Mouse (Mus musculus) myocyte (in vitro differentiated cells): ENCODE measurements around the gene Hnrnpa3. TPM values are rescaled to one million over a fixed set of nuclear protein-coding genes. Genes with fewer than 3 reads are reported as not detected.
"Not testable (repeated sequence)": the region's sequence is repeated elsewhere in the genome, so short reads cannot be mapped to it uniquely, and the experiment has no call there.

Experiments
- H3K27me3 ChIP-seq: one replicate; pipeline ENCODE4 v1.6.1; 2011; ENCODE audit not compliant: control insufficient read depth, insufficient read depth, insufficient read length
- H3K36me3 ChIP-seq: one replicate; pipeline ENCODE4 v1.6.1; 2011; ENCODE audit not compliant: control insufficient read depth, insufficient read depth
- H3K4me2 ChIP-seq: one replicate; pipeline ENCODE4 v1.6.1; 2011; ENCODE audit warnings: low read depth, control low read depth
- H3K4me3 ChIP-seq: one replicate; pipeline ENCODE4 v1.5.1; 2011; ENCODE audit warnings: mild to moderate bottlenecking, control low read depth, moderate library complexity
- H3K79me2 ChIP-seq: one replicate; pipeline ENCODE4 v1.6.1; 2011; ENCODE audit not compliant: control insufficient read depth, insufficient read depth
- H3ac ChIP-seq: one replicate; pipeline ENCODE4 v1.6.1; 2011; ENCODE audit not compliant: control insufficient read depth, insufficient read length
- CEBPB ChIP-seq: IDR thresholded peaks from 2 replicates; pipeline ENCODE4 v1.6.1; 2011; ENCODE audit warnings: mild to moderate bottlenecking, moderate library complexity; ENCODE audit not compliant: poor library complexity, insufficient read depth, severe bottlenecking
- E2F4 ChIP-seq: IDR thresholded peaks from one replicate; pipeline ENCODE4 v1.6.1; 2011; ENCODE audit warnings: mild to moderate bottlenecking, control low read depth, moderate library complexity; ENCODE audit not compliant: insufficient read depth
- MAX ChIP-seq: IDR thresholded peaks from one replicate; pipeline ENCODE4 v1.6.1; 2011; ENCODE audit warnings: low read depth, mild to moderate bottlenecking, control low read depth
- MYOD1 ChIP-seq, 3 experiments: IDR thresholded peaks; one replicate each; pipeline ENCODE4 v1.6.1; 2011; ENCODE audit warnings: control low read depth in 2 of 3, low read depth in 2 of 3, mild to moderate bottlenecking in 2 of 3, moderate library complexity in 1 of 3; ENCODE audit not compliant: insufficient read length in 2 of 3, control insufficient read depth in 1 of 3
- MYOG ChIP-seq, 3 experiments: IDR thresholded peaks; one replicate each; pipeline ENCODE4 v1.6.1; 2011; ENCODE audit warnings: control low read depth in 2 of 3, low read depth in 2 of 3, mild to moderate bottlenecking in 2 of 3; ENCODE audit not compliant: insufficient read length in 2 of 3, control insufficient read depth in 1 of 3, insufficient read depth in 1 of 3
- POLR2A ChIP-seq: IDR thresholded peaks from one replicate; pipeline ENCODE4 v1.6.1; 2011; ENCODE audit warnings: low read depth, mild to moderate bottlenecking, control low read depth, moderate library complexity; ENCODE audit not compliant: insufficient read length
- POLR2AphosphoS2 ChIP-seq: IDR thresholded peaks from one replicate; pipeline ENCODE4 v1.6.1; 2011; ENCODE audit warnings: low read depth, control low read depth; ENCODE audit not compliant: insufficient read length
- REST ChIP-seq: IDR thresholded peaks from one replicate; pipeline ENCODE4 v1.6.1; 2011; ENCODE audit warnings: mild to moderate bottlenecking, control low read depth, moderate library complexity; ENCODE audit not compliant: insufficient read depth, insufficient read length
- SRF ChIP-seq: IDR thresholded peaks from one replicate; pipeline ENCODE4 v1.6.1; 2011; ENCODE audit warnings: low read depth; ENCODE audit not compliant: control insufficient read depth, insufficient read length
- TCF12 ChIP-seq: IDR thresholded peaks from one replicate; pipeline ENCODE4 v1.6.1; 2011; ENCODE audit warnings: mild to moderate bottlenecking, control low read depth; ENCODE audit not compliant: poor library complexity, insufficient read depth, severe bottlenecking
- TCF3 ChIP-seq: IDR thresholded peaks from one replicate; pipeline ENCODE4 v1.6.1; 2011; ENCODE audit warnings: low read depth, control low read depth; ENCODE audit not compliant: insufficient read length
- USF1 ChIP-seq: IDR thresholded peaks from one replicate; pipeline ENCODE4 v1.6.1; 2011; ENCODE audit warnings: low read depth, mild to moderate bottlenecking, control low read depth, moderate library complexity
- polyA plus RNA-seq: library from polyadenylated mRNA; unstranded; fragments of >200 nt; fragmentation: generic; extraction: Trizol; gene quantifications from one replicate; pipeline ENCODE4 v1.2.1, GENCODE M21; 2012; ENCODE audit warnings: missing spikeins

Gene Hnrnpa3
- polyA plus RNA-seq, 1 experiment = 193 TPM

DNA sequence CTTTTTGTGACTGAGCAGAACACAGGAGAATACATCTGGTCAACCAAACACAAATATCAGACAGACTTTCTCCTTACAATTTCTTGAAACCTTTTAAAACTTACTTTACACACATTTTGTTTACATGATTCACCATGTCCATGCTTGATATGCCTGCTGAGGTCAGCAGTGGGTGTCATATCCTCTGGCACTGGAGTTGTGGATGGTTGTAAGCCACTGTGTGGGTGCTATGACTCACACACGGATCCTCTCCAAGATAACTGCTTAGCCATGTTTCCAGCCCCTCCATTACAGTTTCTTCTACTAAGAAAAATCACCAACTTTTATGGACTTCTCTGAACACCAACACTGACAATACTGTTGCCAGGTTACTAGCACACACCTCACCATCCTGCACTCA is 29.8 kb downstream of the Hnrnpa3 start:
- Histone ChIP-seq H3K27me3 (no peaks in the 10 kb centered on the region), H3K4me2 (peak overlapping the region; percentile 52), H3ac (no peak overlapping the region), H3K36me3 (peaks cover 17% of the 10 kb centered on the region), H3K4me3 (no peak overlapping the region), H3K79me2 (peaks cover 92% of the 10 kb centered on the region)
- TF ChIP-seq REST (no peak), POLR2AphosphoS2 (peak; percentile 21), MAX (peak; percentile 14), CEBPB (0 out of 2 replicates have a peak, but pooled peaks have one; percentile 2)

DNA sequence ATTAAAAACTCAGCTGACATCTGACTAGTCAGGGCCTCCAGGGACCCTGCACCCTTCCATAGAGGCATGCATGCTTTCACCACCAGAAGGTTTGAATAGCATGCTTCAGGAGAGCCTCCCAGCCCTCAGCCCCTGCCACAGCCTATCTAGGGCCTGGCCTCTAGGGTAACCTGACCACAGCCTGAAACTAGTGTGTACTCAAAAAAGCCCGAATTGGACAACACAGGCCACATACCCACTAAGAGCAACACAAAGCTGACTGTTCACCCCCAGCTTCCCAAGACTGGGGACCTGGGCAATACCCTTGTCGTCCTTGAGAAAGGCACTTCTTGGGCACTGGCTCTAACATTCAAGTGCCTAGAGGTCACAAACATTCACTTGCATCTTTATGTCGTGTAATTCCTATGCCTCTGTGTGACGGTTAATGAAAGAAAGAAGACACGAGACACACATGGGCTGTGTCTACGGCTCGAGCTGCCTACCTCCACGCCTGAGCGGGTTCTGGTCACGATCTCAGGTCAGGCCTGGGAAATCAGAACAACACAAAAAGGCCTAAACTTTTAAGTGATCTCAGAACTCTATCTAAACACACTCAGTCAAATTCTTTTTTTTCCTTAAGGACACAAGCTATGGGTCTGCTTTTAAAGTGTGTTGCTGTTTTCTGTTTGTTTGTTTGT is 30.6 kb downstream of the Hnrnpa3 start:
- H3K4me3 ChIP-seq = no peak overlapping the region
- no peaks in the 10 kb centered on the region for H3K27me3 ChIP-seq
- peaks cover 17% of the 10 kb centered on the region for H3K36me3 ChIP-seq
- peak overlapping the region; percentile 52 for H3K4me2 ChIP-seq
- peaks cover 92% of the 10 kb centered on the region for H3K79me2 ChIP-seq
- TF ChIP-seq MAX = no peak
- no peak for TF ChIP-seq USF1
- no peak for TF ChIP-seq REST
- no peak for TF ChIP-seq TCF12
- TF ChIP-seq CEBPB = no peak
- TF ChIP-seq MYOD1 (IDR thresholded peaks at IDR 0.05; ENCODE audit: control insufficient read depth in 1 of 3, insufficient read length in 2 of 3, low read depth in 2 of 3) = no peak
- TF ChIP-seq TCF3 = no peak
- no peak for TF ChIP-seq POLR2A
- no peak for TF ChIP-seq E2F4
- TF ChIP-seq POLR2AphosphoS2 = no peak
- no peak for TF ChIP-seq SRF
- TF ChIP-seq MYOG (IDR thresholded peaks at IDR 0.05; ENCODE audit: control insufficient read depth in 1 of 3, insufficient read depth in 1 of 3, insufficient read length in 2 of 3, low read depth in 2 of 3) = no peak
- H3ac ChIP-seq = no peak overlapping the region

DNA sequence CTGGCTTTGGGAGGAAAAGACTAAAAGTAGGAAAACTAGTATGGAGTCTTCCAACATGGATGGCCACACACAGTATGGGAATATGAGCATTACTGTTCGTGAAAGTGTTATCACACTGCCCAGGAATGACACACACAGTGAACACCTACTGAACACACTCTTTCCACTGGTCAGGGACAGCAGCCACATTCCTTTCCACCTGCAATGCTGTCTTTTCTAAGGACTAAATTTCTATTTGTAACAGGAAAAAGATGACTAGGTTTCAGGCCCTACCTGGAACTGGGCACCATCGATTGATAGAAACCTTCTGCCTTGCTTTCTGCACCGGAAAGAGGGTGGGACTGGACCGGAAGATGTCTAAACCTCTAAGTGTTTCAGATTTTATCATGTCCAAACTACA is 31.6 kb downstream of the Hnrnpa3 start:
- Histone ChIP-seq H3K27me3 (no peaks in the 10 kb centered on the region), H3K4me3 (no peak overlapping the region), H3ac (no peak overlapping the region), H3K79me2 (peaks cover 98% of the 10 kb centered on the region), H3K4me2 (no peak overlapping the region), H3K36me3 (peaks cover 19% of the 10 kb centered on the region)
- TF ChIP-seq POLR2AphosphoS2 (no peak), CEBPB (no peak), TCF12 (no peak), MAX (no peak)

DNA sequence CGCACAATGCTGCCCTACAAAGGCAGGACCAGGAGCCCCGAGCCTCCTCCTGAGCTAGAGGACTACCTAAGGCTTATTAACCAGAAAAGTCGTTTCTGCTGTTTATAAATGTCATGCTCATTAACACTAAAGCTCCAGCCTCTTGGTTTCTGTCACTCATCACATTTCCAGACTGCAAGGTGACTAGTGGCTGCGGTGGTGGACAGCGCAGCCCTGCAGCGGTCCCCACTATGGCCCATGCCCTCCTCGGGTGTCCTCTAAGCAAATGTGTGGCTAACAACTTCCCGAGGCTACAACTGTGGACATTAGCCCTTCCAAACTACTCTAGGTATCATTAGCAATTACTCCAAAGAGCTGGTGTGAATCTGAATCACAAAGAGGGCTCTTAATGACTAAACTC is 32.3 kb downstream of the Hnrnpa3 start:
- H3K4me3 ChIP-seq = no peak overlapping the region
- H3ac ChIP-seq = no peak overlapping the region
- TF ChIP-seq POLR2A (no peak), MYOG (IDR thresholded peaks at IDR 0.05; ENCODE audit: control insufficient read depth in 1 of 3, insufficient read depth in 1 of 3, insufficient read length in 2 of 3, low read depth in 2 of 3) (no peak), CEBPB (no peak), REST (no peak), E2F4 (no peak), POLR2AphosphoS2 (no peak), TCF3 (no peak), SRF (no peak), USF1 (no peak), MYOD1 (IDR thresholded peaks at IDR 0.05; ENCODE audit: control insufficient read depth in 1 of 3, insufficient read length in 2 of 3, low read depth in 2 of 3) (no peak), TCF12 (no peak), MAX (no peak)
- H3K36me3 ChIP-seq = peaks cover 26% of the 10 kb centered on the region
- H3K27me3 ChIP-seq = no peaks in the 10 kb centered on the region
- H3K79me2 ChIP-seq = peaks cover 100% of the 10 kb centered on the region
- no peak overlapping the region for H3K4me2 ChIP-seq

DNA sequence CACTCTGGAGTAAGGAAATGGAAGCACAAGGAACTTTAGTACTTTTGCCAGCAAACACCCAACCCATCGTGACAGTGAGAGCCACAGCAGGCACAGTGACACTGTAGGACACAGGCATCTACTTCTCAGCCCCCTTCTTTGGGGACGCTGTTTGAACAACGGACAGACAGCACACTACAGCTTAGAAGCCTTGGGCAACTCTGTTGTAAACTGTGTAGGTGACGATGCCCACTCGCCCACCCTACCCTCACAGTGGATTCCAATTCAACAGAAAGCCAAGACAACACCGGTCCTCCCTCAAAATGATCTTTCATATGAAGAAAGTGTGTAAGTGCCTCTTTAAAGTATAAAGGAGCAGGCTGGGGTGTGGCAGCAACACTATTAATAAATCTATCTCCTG is 33.3 kb downstream of the Hnrnpa3 start:
- Histone ChIP-seq H3K79me2 (peaks cover 100% of the 10 kb centered on the region), H3K4me3 (no peak overlapping the region), H3K4me2 (peak overlapping the region; percentile 59), H3K27me3 (no peaks in the 10 kb centered on the region), H3K36me3 (peaks cover 28% of the 10 kb centered on the region), H3ac (no peak overlapping the region)
- TF ChIP-seq TCF12 (no peak), SRF (no peak), REST (no peak), USF1 (no peak), MYOD1 (IDR thresholded peaks at IDR 0.05; ENCODE audit: control insufficient read depth in 1 of 3, insufficient read length in 2 of 3, low read depth in 2 of 3) (no peak), MYOG (IDR thresholded peaks at IDR 0.05; ENCODE audit: control insufficient read depth in 1 of 3, insufficient read depth in 1 of 3, insufficient read length in 2 of 3, low read depth in 2 of 3) (no peak), MAX (no peak), POLR2AphosphoS2 (no peak), CEBPB (no peak), POLR2A (no peak), TCF3 (no peak), E2F4 (no peak)

DNA sequence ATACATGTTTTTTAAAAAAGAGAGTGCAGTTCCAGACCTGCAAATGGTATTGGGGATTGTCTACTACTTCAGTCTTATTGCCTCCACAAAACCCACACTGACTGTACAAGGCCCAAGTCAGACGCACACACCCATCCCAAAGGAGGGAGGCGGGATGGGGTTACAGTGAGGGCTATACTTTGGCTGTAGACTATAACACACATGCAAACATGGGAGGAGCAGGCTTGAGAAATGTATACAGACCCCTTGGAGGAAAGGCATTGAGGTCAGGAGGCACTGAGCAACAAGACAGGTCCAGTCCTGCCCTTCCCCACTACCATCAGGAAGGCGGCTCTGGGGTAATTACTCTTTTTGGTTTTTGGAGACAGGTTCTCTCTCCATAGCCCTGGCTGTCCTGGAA is 35.9 kb downstream of the Hnrnpa3 start:
- H3K4me2 ChIP-seq, H3K4me3 ChIP-seq, H3ac ChIP-seq, H3K27me3 ChIP-seq: not testable (repeated sequence)
- Histone ChIP-seq H3K79me2 (peaks cover 100% of the 10 kb centered on the region), H3K36me3 (peaks cover 24% of the 10 kb centered on the region)
